Mouse (Mus musculus) thymus, adult 18-20 months (tissue): ENCODE results near the gene Gm3411.
"Not testable (repeated sequence)": the region's sequence is repeated elsewhere in the genome, so short reads cannot be mapped to it uniquely, and the experiment has no call there.

Source experiments
- DNase-seq, 2 experiments: peaks; one replicate each; pipeline ENCODE4 v3.0.0; 2022; ENCODE audit warnings: mixed read lengths in 2 of 2

Gene Gm3411

DNA sequence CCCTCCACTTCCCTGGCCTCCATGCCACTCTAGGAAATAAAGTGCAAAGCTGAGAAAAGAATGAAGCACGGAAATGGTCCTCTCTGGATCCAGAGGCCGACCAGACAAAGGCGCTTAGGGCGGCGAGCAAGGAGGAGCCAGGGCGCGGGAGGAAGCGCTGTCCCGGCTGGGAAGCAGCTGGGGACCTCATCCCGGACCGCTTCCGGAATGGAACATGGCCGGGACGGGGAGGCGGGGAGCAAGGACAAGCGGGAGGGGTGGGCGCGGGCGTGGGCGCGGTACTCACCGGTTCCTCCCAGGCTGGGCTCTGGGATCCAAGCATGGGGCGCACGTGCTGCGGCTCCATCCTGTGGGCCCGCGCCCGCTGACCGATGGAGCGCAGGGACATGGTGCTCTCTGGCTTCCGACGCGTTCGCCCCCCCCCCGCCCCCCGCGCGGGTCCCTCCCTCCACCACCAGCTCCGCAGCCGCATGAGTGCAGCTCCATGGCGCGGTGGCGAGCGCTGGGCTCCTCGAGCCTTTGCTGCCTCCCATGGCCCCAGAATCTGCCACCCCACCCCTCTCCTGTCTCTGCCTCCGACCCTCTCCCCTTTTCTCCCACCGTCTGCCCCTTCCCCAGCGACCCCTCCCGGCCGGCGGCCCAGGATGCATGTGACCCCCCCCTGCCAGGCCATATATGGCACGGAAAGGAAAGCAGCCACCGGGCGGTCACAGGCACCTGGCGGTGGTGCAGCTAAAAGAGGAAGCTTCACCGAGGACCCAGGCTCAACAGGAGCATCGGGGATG, at the start of gene Gm3411:
TSS of gene Gm3411 (minus strand) at position 320 of the 785 bp plus-strand sequence.
- DNase-seq, result peak; percentile 5 to 6

DNA sequence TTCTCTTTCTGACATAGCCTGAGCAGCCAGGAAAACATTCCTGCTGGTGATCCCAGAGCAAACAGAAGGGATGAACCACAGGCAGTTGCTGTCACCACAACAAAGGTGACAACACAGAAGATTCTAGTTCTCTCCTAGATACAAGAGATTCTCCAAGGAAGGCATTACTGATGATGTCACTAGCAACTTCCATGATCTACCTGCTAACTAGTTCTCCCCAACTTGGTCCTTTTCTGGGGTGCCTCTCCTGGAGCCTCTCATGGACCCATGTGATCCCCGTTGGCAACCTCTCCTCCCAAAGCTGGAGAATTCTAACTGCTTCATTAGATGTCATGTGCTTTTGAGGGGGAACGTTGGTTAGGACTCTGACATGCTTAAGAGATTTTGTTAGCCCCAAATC, 17.7 kb upstream of the Gm3411 start, which contains the start of gene Gm21103:
TSS of gene Gm21103 (minus strand) at position 101 of the 400 bp plus-strand sequence.
- DNase-seq, result not testable (repeated sequence)

GRCm38 (mm10) chr14:6219192-6219591, 67.9 kb downstream of the Gm3411 start, which contains the start of gene Gm21560:
Gm21560 (minus strand) TSS chr14:6219292.
- DNase-seq, result not testable (repeated sequence)
